Comparison of ENCODE assay signal across 23 mouse cellular contexts in the genomic region with DNA sequence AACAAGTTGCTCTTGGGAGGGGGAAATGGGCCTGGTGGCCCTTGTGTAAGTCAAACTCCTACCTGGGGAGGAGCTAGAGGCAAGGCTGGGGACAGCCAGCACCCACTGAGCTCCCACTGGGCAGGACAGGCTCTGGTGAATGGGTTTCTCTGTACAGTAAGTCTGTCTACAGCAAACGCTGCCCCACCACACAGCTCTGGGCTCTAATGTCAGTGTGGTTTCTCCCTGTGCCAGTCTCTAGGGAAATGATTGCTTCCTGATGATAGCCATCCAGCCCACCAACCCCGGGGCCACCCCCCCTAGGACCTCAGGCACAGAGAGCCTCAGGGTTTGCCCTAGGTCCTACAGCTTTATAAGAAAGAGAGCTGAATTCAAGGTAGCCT. TPM values are rescaled to one million over a fixed set of nuclear protein-coding genes. Genes with fewer than 3 reads are reported as not detected.
A peak's percentile ranks its signal among the peaks of the same experiment; 100 is the strongest.
DNase-seq lines count a peak whose midpoint lies in the region; ATAC-seq and TF ChIP-seq lines count a peak whose summit lies in the region.
"Had no signal": no experiment of that assay in that cellular context is flagged by ENCODE, and none has a peak within 500 bp of the region (broad histone marks: within the 10 kb centered on the region; RNA-seq: fewer than 3 reads in every experiment).

No protein-coding gene starts in this region.

- no peak overlapping the region for H3K9ac ChIP-seq in hindbrain, embryonic 11.5 days (ENCODE audit: low read depth, low read length)
- peak overlapping the region; percentile 35; the same call in 1 of the 2 replicates for H3K9ac ChIP-seq in hindbrain, embryonic 16.5 days (ENCODE audit: low read depth, low read length)
- H3K9ac ChIP-seq in intestine, embryonic 15.5 days = no peak overlapping the region
- H3K9ac ChIP-seq: forebrain, embryonic 15.5 days; heart, embryonic 15.5 days; lung, embryonic 14.5 days; neural tube, embryonic 12.5 days; stomach, embryonic 15.5 days had no signal

- peaks cover 17% of the 10 kb centered on the region; the same call in 1 of the 2 replicates for H3K27me3 ChIP-seq in hindbrain, embryonic 10.5 days (ENCODE audit: insufficient read depth, poor library complexity, severe bottlenecking)
- H3K27me3 ChIP-seq in hindbrain, embryonic 11.5 days (ENCODE audit: control insufficient read depth, insufficient read depth, low read length) = no peaks in the 10 kb centered on the region; the same call in 1 of the 2 replicates
- no peaks in the 10 kb centered on the region for H3K27me3 ChIP-seq in hindbrain, embryonic 16.5 days (replicated peaks; ENCODE audit: control insufficient read depth, insufficient read depth, low read length)
- H3K27me3 ChIP-seq in myocyte (ENCODE audit: control insufficient read depth, insufficient read depth, insufficient read length) = no peaks in the 10 kb centered on the region
- H3K27me3 ChIP-seq in intestine, embryonic 15.5 days (replicated peaks) = no peaks in the 10 kb centered on the region
- H3K27me3 ChIP-seq: forebrain, embryonic 15.5 days; stomach, embryonic 15.5 days had no signal

- TF ChIP-seq POLR2A in myocyte (IDR thresholded peaks at IDR 0.05; ENCODE audit: insufficient read length, low read depth) = no peak

- no peak overlapping the region for H3ac ChIP-seq in myocyte (ENCODE audit: control insufficient read depth, insufficient read length)

- no peaks in the 10 kb centered on the region for H3K9me3 ChIP-seq in hindbrain, embryonic 10.5 days
- H3K9me3 ChIP-seq in hindbrain, embryonic 11.5 days (ENCODE audit: control insufficient read depth, low read length) = no peaks in the 10 kb centered on the region
- H3K9me3 ChIP-seq in hindbrain, embryonic 16.5 days (ENCODE audit: control insufficient read depth, low read length) = no peaks in the 10 kb centered on the region
- no peaks in the 10 kb centered on the region for H3K9me3 ChIP-seq in intestine, embryonic 15.5 days
- H3K9me3 ChIP-seq: forebrain, embryonic 15.5 days; heart, embryonic 15.5 days; neural tube, embryonic 12.5 days; stomach, embryonic 15.5 days had no signal

- peaks cover 9% of the 10 kb centered on the region for H3K36me3 ChIP-seq in hindbrain, embryonic 10.5 days
- no peaks in the 10 kb centered on the region for H3K36me3 ChIP-seq in hindbrain, embryonic 11.5 days (ENCODE audit: control insufficient read depth, insufficient read depth, low read length)
- H3K36me3 ChIP-seq in hindbrain, embryonic 16.5 days (ENCODE audit: control insufficient read depth, insufficient read depth, low read length) = no peaks in the 10 kb centered on the region; the same call in 1 of the 2 replicates
- H3K36me3 ChIP-seq in myocyte (ENCODE audit: control insufficient read depth, insufficient read depth) = no peaks in the 10 kb centered on the region
- peaks cover 3% of the 10 kb centered on the region; the same call in 1 of the 2 replicates for H3K36me3 ChIP-seq in intestine, embryonic 15.5 days
- H3K36me3 ChIP-seq: forebrain, embryonic 15.5 days; stomach, embryonic 15.5 days had no signal

- no peak for DNase-seq in hindbrain, embryonic 10.5 days (ENCODE audit: low spot score)
- no peak for DNase-seq in hindbrain, embryonic 11.5 days (ENCODE audit: low spot score)
- no peak for DNase-seq in testis, postnatal 10 days (ENCODE audit: low spot score)
- no peak for DNase-seq in kidney, adult 18-20 months
- DNase-seq: cerebellum, adult 11-12 months; gastrocnemius, adult 2 months; heart, adult 11 months; lung, embryonic 14.5 days; thymus, postnatal 14 days had no signal

- WGBS in hindbrain, embryonic 10.5 days = 40% methylated on average over 2 of the region's 2 CpGs
- WGBS in hindbrain, embryonic 11.5 days = 45% methylated on average over 2 of the region's 2 CpGs
- WGBS in hindbrain, embryonic 16.5 days = 38% methylated on average over 2 of the region's 2 CpGs
- 58% methylated on average over 2 of the region's 2 CpGs for WGBS in intestine, embryonic 15.5 days

- H3K27ac ChIP-seq in hindbrain, embryonic 10.5 days = peak overlapping the region; percentile 45; the same call in 1 of the 2 replicates
- no peak overlapping the region for H3K27ac ChIP-seq in hindbrain, embryonic 11.5 days (ENCODE audit: low read depth, low read length)
- no peak overlapping the region for H3K27ac ChIP-seq in hindbrain, embryonic 16.5 days (ENCODE audit: low read depth, low read length)
- no peak overlapping the region for H3K27ac ChIP-seq in intestine, embryonic 15.5 days
- H3K27ac ChIP-seq: forebrain, embryonic 15.5 days; gastrocnemius, adult 2 months; heart, embryonic 15.5 days; macrophage; neural tube, embryonic 12.5 days; stomach, embryonic 15.5 days had no signal

- no peaks in the 10 kb centered on the region for H3K79me2 ChIP-seq in myocyte (ENCODE audit: control insufficient read depth, insufficient read depth)

- H3K4me1 ChIP-seq in hindbrain, embryonic 10.5 days (replicated peaks) = peaks cover 73% of the 10 kb centered on the region
- H3K4me1 ChIP-seq in hindbrain, embryonic 11.5 days (replicated peaks; ENCODE audit: control insufficient read depth, insufficient read depth, low read length) = peaks cover 26% of the 10 kb centered on the region
- H3K4me1 ChIP-seq in hindbrain, embryonic 16.5 days (ENCODE audit: control insufficient read depth, insufficient read depth, low read depth, low read length) = peaks cover 46% of the 10 kb centered on the region
- H3K4me1 ChIP-seq in intestine, embryonic 15.5 days (replicated peaks) = peaks cover 4% of the 10 kb centered on the region; the same call in 1 of the 2 replicates

- H3K4me2 ChIP-seq in hindbrain, embryonic 11.5 days (replicated peaks; ENCODE audit: low read depth, low read length) = no peak overlapping the region
- H3K4me2 ChIP-seq in hindbrain, embryonic 16.5 days (ENCODE audit: low read length) = no peak overlapping the region
- peak overlapping the region; percentile 68 for H3K4me2 ChIP-seq in myocyte (ENCODE audit: low read depth)
- H3K4me2 ChIP-seq in intestine, embryonic 15.5 days (replicated peaks) = no peak overlapping the region
- H3K4me2 ChIP-seq: forebrain, embryonic 15.5 days; heart, embryonic 15.5 days; liver, embryonic 11.5 days; lung, embryonic 14.5 days; neural tube, embryonic 12.5 days; stomach, embryonic 15.5 days had no signal

- H3K4me3 ChIP-seq in hindbrain, embryonic 10.5 days = no peak overlapping the region
- H3K4me3 ChIP-seq in hindbrain, embryonic 11.5 days (ENCODE audit: low read depth, low read length) = no peak overlapping the region
- no peak overlapping the region for H3K4me3 ChIP-seq in hindbrain, embryonic 16.5 days (ENCODE audit: low read length)
- peak overlapping the region; percentile 25 for H3K4me3 ChIP-seq in myocyte
- H3K4me3 ChIP-seq in intestine, embryonic 15.5 days (replicated peaks) = no peak overlapping the region
- H3K4me3 ChIP-seq: forebrain, embryonic 15.5 days; gastrocnemius, adult 2 months; heart, embryonic 15.5 days; neural tube, embryonic 12.5 days; stomach, embryonic 15.5 days had no signal

- no peak for ATAC-seq in hindbrain, embryonic 11.5 days (ENCODE audit: low FRiP score)
- ATAC-seq in common myeloid progenitor, adult 5-6 weeks (replicated peaks; ENCODE audit: low read depth, poor library complexity, severe bottlenecking) = peak; percentile 77
- ATAC-seq in hindbrain, embryonic 16.5 days = no peak
- ATAC-seq in intestine, embryonic 15.5 days = no peak

TF ChIP-seq in myocyte, 11 proteins besides CTCF, POLR2A, EP300 and RAD21:
- TF ChIP-seq MYOG (IDR thresholded peaks at IDR 0.05; ENCODE audit: control insufficient read depth in 1 of 3, insufficient read depth in 1 of 3, insufficient read length in 2 of 3, low read depth in 2 of 3) = no peak
- TF ChIP-seq TCF3 (IDR thresholded peaks at IDR 0.05; ENCODE audit: insufficient read length, low read depth) = no peak
- TF ChIP-seq MAX (IDR thresholded peaks at IDR 0.05; ENCODE audit: low read depth) = no peak
- TF ChIP-seq CEBPB (IDR thresholded peaks at IDR 0.05; ENCODE audit: insufficient read depth, poor library complexity, severe bottlenecking) = no peak
- no peak for TF ChIP-seq TCF12 (IDR thresholded peaks at IDR 0.05; ENCODE audit: insufficient read depth, poor library complexity, severe bottlenecking)
- no peak for TF ChIP-seq POLR2AphosphoS2 (IDR thresholded peaks at IDR 0.05; ENCODE audit: insufficient read length, low read depth)
- no peak for TF ChIP-seq REST (IDR thresholded peaks at IDR 0.05; ENCODE audit: insufficient read depth, insufficient read length)
- no peak for TF ChIP-seq MYOD1 (IDR thresholded peaks at IDR 0.05; ENCODE audit: control insufficient read depth in 1 of 3, insufficient read length in 2 of 3, low read depth in 2 of 3)
- no peak for TF ChIP-seq E2F4 (IDR thresholded peaks at IDR 0.05; ENCODE audit: insufficient read depth)
TF ChIP-seq in myocyte: peak in this region for 0.

RNA-seq across cellular contexts. Expression of gene Qrfp, which starts 1.0 kb away (rescaled TPM):
- polyA plus RNA-seq in hindbrain, embryonic 10.5 days (2016; fragmentation: Nextera tagmentation; extraction: Ambion mirVana) = 0.12 and 0.20 TPM in 2 replicates
- polyA plus RNA-seq in hindbrain, embryonic 11.5 days (2014; fragmentation: Nextera tagmentation; extraction: Ambion mirVana) = 0.08 and 0.28 TPM in 2 replicates
- total RNA-seq in common myeloid progenitor, adult 5-6 weeks (2017) = 0.19 and 0.27 TPM in 2 replicates
- polyA plus RNA-seq in hindbrain, embryonic 16.5 days (2015; fragmentation: Nextera tagmentation; extraction: Ambion mirVana) = 0.09 TPM in 1 of 2 replicates, not detected in the other
- 1.5 TPM for polyA plus RNA-seq in myocyte (2012; fragmentation: generic; extraction: Trizol)
- polyA plus RNA-seq in intestine, embryonic 15.5 days (2015; fragmentation: Nextera tagmentation; extraction: Ambion mirVana) = 0.05 TPM in 2 replicates
- total RNA-seq: ES-E14; gastrocnemius, adult 2 months; layer of hippocampus, postnatal 10 days; left cerebral cortex, postnatal 36 days had no signal
- polyA plus RNA-seq: intestine, embryonic 14.5 days; liver, embryonic 11.5 days; lung, embryonic 14.5 days; macrophage had no signal

RNA-seq across cellular contexts. Expression of gene Fibcd1, which starts 36.5 kb away (rescaled TPM):
- 0.60 and 2.0 TPM in 2 replicates for polyA plus RNA-seq in hindbrain, embryonic 10.5 days (2016; fragmentation: Nextera tagmentation; extraction: Ambion mirVana)
- polyA plus RNA-seq in hindbrain, embryonic 11.5 days (2014; fragmentation: Nextera tagmentation; extraction: Ambion mirVana) = 0.74 and 0.91 TPM in 2 replicates
- not detected in 2 replicates for total RNA-seq in common myeloid progenitor, adult 5-6 weeks (2017)
- 7.1 and 8.6 TPM in 2 replicates for polyA plus RNA-seq in hindbrain, embryonic 16.5 days (2015; fragmentation: Nextera tagmentation; extraction: Ambion mirVana)
- polyA plus RNA-seq in myocyte (2012; fragmentation: generic; extraction: Trizol) = 0.13 TPM
- 0.46 and 0.67 TPM in 2 replicates for polyA plus RNA-seq in intestine, embryonic 15.5 days (2015; fragmentation: Nextera tagmentation; extraction: Ambion mirVana)
- total RNA-seq: gastrocnemius, adult 2 months had no signal
- polyA plus RNA-seq: heart, embryonic 15.5 days; macrophage had no signal
